Comparison of ENCODE assay signal across 22 mouse cellular contexts in genomic region chr7:65962611-65963010, GRCm38 (mm10).
DNase-seq lines count a peak whose midpoint lies in the region; ATAC-seq lines count a peak whose summit lies in the region.
"Had no signal": no experiment of that assay in that cellular context is flagged by ENCODE, and none has a peak within 500 bp of the region (broad histone marks: within the 10 kb centered on the region; RNA-seq: fewer than 3 reads in every experiment).

No protein-coding gene starts in this region.

- no peak for DNase-seq in cerebellum, postnatal 4 days (ENCODE audit: low spot score in 2 of 2)
- DNase-seq in 3T3-L1 (ENCODE audit: low read depth, low spot score) = peak; percentile 13
- peak; percentile 53 to 56 for DNase-seq in cerebellum, adult 18-20 months
- peak; percentile 69 to 76 for DNase-seq in cerebellum, postnatal 10 days
- no peak for DNase-seq in embryo, embryonic 9.5 days (ENCODE audit: extremely low spot score)
- DNase-seq in layer of hippocampus, postnatal 36 days = no peak
- DNase-seq: adrenal gland, postnatal 36 days; embryo, embryonic 11 days; gastrocnemius, adult 2 months; gastrocnemius, postnatal 36 days; heart, postnatal 14 days; kidney, adult 2 months; kidney, postnatal 36 days; liver; lung, postnatal 36 days; thymus, postnatal 4 days had no signal

- peak; percentile 27; the same call in 1 of the 2 replicates for ATAC-seq in cerebellum, adult (ENCODE audit: insufficient number of reproducible peaks, low FRiP score, low TSS enrichment)
- ATAC-seq in activated CD4-positive, CD25-positive, alpha-beta regulatory T cell, adult 4 months = no peak
- ATAC-seq: forebrain, embryonic 15.5 days; hindbrain, embryonic 16.5 days; intestine, embryonic 15.5 days; Patski had no signal

Comparison
In these comparisons a context has a peak if more than half of its experiments do, and no peak if none do; other contexts are left out.
1. DNase-seq: peak in 3T3-L1 (single experiment), cerebellum, adult 18-20 months (2 of 2) and cerebellum, postnatal 10 days (2 of 2); none in cerebellum, postnatal 4 days (0 of 2), embryo, embryonic 9.5 days (single experiment) and layer of hippocampus, postnatal 36 days (0 of 2).